Mouse (Mus musculus): ENCODE measurements around the gene Fam24b.

The Fam24b gene

GRCm38 (mm10) chr7:131329416-131329815 is at the start of gene Fam24b:
TSS of gene Fam24b (minus strand) at chr7:131329516.
- no peak for DNase-seq

- no peak for DNase-seq
Measured at GRCm38 (mm10) chr7:131371880-131372651, 42.8 kb upstream of the Fam24b start.

- DNase-seq: no peak
Measured at GRCm38 (mm10) chr7:131371470-131371860, 42.1 kb upstream of the Fam24b start.

GRCm38 (mm10) chr7:131370648-131371469 is 41.5 kb upstream of the Fam24b start, which contains the start of gene Pstk:
TSS of gene Pstk (plus strand) at chr7:131371141.
- DNase-seq: peak; percentile 91

- no peak for DNase-seq
Measured at GRCm38 (mm10) chr7:131364131-131364530, 34.8 kb upstream of the Fam24b start.

GRCm38 (mm10) chr7:131362615-131363300 is 33.4 kb upstream of the Fam24b start, which contains the start of gene 2310057M21Rik:
TSS of gene 2310057M21Rik (minus strand) at chr7:131362759.
- DNase-seq: peak; percentile 97

GRCm38 (mm10) chr7:131362269-131362614 is 32.9 kb upstream of the Fam24b start:
- no peak for DNase-seq

GRCm38 (mm10) chr7:131356105-131356504 is 26.8 kb upstream of the Fam24b start:
- DNase-seq: no peak

GRCm38 (mm10) chr7:131345856-131346541 is 16.7 kb upstream of the Fam24b start:
- no peak for DNase-seq

- no peak for DNase-seq
Measured at GRCm38 (mm10) chr7:131337502-131338068, 8.3 kb upstream of the Fam24b start.

- DNase-seq: no peak
Measured at GRCm38 (mm10) chr7:131333564-131333963, 4.2 kb upstream of the Fam24b start, which contains the start of gene Fam24a. TSS of gene Fam24a (plus strand) at chr7:131333864.

- no peak for DNase-seq
Measured at GRCm38 (mm10) chr7:131331688-131332087, 2.4 kb upstream of the Fam24b start.

GRCm38 (mm10) chr7:131327054-131327453 is 2.3 kb downstream of the Fam24b start:
- DNase-seq: no peak

GRCm38 (mm10) chr7:131322192-131322591 is 7.1 kb downstream of the Fam24b start, which contains the start of gene Cuzd1:
TSS of gene Cuzd1 (minus strand) at chr7:131322292.
- no peak for DNase-seq

- no peak for DNase-seq
Measured at GRCm38 (mm10) chr7:131318340-131318739, 11.0 kb downstream of the Fam24b start.

- no peak for DNase-seq
Measured at GRCm38 (mm10) chr7:131317587-131317986, 11.7 kb downstream of the Fam24b start.

GRCm38 (mm10) chr7:131314493-131314892 is 14.8 kb downstream of the Fam24b start:
- no peak for DNase-seq

- no peak for DNase-seq
Measured at GRCm38 (mm10) chr7:131306733-131307132, 22.6 kb downstream of the Fam24b start.

GRCm38 (mm10) chr7:131303340-131303739 is 26.0 kb downstream of the Fam24b start:
- DNase-seq: no peak

- no peak for DNase-seq
Measured at GRCm38 (mm10) chr7:131297151-131297550, 32.2 kb downstream of the Fam24b start.
